Mouse (Mus musculus) MEL-GATA-1-ER (cell line): ENCODE data around the gene H2-T22.
A peak's percentile ranks its signal among the peaks of the same experiment; 100 is the strongest.
"Not testable (repeated sequence)": the region's sequence is repeated elsewhere in the genome, so short reads cannot be mapped to it uniquely, and the experiment has no call there.

Source experiments
- DNase-seq: peaks from one replicate; pipeline ENCODE4 v3.0.0-alpha.2; 2012; ENCODE audit warnings: low read depth; ENCODE audit errors: extremely low read depth

The H2-T22 gene

DNA sequence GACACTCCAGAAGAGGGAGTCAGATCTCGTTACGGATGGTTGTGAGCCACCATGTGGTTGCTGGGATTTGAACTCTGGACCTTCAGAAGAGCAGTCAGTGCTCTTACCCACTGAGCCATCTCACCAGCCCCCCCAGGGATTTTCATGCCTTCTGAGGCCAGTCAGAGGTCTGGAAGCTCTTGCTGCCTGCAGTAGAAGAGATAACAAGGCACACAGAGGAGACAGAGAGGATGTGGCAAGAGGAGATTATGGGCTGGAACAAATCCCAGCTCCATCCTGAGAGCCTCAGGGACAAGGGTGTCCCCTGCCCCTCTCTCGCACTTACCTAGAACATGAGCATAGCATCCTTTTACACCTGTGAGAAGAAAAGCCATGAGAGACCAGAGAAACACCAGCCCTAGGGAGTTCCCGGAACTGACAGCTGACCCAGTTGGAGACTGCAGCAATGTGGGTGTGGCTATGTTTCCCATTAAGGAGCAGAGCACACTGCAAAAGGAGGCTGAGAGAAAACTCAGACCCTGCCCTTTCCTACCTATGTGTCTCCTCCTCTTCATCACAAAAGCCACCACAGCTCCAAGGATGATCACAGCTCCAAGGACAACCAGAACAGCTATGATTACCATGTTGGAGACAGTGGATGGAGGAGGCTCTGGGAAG, 12.4 kb downstream of the H2-T22 start:
- DNase-seq: peak; percentile 72

- no peak for DNase-seq
Observed at GRCm38 (mm10) chr17:36028879-36029619, 13.5 kb downstream of the H2-T22 start.

DNA sequence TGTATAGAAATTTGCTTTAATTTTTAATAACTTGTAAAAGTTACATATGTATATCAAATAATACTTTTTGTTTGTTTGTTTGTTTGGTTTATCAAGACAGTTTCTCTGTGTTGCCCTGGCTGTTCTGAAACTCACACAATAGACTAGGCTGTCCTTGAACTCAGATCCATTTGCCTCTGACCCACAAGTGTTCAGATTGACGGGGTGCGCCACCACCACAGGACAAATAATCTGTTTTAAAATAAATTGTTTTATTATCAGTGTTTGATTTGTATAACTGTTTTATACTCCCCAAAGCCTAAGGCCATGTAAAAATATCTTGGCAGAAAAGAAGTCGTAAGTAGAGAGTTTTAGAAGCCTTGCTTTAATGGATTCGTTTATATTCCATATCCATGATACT, 14.9 kb downstream of the H2-T22 start:
- no peak for DNase-seq

DNA sequence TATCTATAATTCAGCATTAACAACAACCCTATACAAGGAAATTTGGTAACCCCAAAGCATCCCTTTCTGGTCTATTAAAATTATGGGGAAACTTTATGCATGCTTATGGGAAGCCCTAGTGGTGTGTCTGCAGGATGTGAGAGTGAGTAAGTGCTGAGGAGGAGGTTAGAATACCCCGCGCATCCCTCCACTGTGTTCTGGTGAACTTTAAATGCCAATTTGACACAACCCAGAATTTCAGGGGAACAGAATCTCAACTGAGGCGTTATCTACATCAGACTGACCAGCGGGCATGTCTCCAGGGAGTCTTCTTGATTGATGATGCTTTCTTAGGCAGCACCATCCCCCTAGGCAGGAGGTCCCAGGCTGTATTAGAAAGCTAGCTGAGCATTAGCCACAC, 16.6 kb downstream of the H2-T22 start:
- DNase-seq: no peak

GRCm38 (mm10) chr17:36025197-36025596, 17.4 kb downstream of the H2-T22 start:
- DNase-seq: no peak

DNA sequence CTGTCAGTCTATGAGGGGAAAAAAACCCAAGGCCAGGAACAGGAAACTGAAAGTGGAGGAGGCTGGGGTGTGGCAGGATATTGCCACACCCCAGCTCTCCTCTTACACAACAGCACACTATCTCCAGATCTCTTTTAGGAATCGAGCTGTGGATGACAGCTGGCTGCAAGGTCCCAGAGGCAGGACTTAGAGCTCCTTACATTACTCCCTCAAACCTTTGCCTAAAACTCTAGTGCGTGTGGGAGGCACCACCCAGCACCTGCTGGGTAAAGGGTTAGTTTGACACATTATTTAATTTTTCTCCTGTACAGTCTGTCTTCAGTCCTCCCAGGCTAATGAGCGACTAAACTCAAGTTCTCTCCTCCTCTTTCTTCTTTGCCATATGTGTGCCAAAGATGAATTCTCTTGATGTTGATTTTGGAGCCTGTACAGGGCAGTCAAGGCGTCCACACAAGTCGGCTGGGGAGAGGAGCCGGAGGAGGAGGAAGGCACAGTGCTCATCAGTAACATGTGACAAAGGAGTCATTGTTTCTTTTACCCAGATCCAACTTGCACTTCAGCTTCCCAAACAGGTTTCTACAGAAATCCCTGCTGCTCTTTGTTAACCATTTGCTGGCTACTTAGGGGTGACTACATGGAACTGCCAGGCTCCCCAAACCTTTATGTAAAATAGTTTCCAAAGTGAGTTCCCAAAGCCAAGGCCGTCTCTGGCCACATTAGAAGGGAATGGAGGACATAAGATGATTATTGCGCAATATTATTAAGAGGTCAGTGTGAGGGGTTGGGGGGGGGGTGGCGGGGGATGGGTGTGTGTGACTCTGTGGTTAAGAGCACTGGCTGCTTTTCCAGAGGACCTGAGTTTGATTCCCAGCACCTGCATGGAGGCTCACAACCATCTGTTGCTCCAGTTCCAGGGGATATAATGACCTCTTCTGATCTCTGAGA, 18.6 kb downstream of the H2-T22 start:
- peak; percentile 69 for DNase-seq

GRCm38 (mm10) chr17:36022922-36023321, 19.6 kb downstream of the H2-T22 start:
- DNase-seq: no peak

DNA sequence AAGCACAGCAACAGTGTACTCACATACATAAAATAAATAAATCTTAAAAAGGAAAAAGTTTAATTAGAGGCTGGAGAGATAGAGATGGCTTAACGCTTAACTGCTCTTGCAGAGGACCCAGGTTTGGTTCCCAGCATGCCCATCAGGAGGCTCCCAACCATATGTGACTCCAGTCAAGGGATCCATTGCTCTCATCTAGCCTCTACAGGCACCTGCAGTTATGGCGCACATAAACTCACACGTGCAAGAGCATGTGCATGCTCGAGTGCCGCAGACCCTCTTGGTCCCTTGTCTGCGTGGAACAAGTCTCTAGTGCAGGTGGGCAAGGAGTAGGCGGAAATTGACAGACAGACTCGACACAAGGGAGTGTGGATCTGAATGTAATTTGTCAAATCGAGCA, 20.4 kb downstream of the H2-T22 start:
- DNase-seq: no peak

DNA sequence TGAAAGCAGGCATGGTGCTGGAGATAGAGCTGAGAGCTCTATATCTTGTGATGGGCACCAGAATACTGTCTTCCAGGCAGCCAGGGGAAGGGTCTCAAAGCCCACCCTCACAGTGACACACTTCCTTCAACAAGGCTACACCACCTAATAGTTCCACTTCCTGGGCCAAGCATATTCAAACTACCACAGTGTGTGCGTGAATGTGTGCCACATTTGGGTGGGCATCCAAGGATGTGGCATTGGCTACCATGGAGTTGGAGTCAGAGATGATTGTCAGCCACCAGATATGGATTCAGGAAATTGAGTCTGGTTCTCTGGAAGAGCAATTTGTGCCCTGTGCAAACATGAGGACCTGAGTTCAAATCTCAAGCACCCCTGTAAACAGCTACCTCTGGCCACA, 21.2 kb downstream of the H2-T22 start:
- DNase-seq: no peak

DNA sequence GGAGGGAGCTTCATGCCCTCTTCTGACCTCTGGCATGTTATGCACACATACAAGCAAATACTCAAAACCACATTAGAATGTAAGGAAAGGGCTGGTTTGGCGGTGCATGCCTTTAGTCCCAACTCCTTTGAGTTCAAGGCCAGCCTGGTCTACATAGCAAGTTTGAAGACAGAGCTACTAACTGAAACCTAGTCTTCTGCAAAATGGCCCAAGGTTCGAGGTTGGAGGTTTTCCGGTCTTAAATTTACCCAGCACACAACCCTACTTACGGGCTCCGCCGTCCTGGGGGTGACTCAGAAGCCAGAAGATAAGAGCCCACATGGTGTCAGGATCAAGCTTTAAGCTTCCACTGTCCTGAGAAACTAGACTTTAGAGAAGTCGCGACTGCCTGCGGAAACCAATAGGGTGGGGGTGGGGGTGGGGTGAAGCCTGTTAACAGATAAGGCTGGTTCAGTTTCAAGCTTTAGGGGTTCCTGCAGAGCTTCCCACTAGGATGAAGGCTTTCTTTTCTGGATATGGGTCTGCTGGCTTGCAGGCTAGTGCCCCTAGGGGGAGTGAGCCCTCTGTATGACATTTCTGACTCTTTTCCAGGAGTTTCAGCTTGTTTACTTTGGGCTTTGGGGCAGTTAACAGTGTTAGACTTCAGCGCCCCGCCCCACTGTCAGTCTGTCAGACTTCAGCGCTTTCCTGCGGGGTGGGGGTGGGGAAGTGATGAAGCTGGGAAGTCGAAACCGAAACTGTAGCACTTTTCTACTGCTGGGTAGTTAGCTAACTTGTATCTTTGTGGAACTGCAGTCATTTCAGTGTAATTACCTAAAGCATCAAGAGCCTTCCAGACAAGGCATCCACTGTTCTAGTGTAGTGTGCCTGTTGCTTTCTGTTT, 22.1 kb downstream of the H2-T22 start, which contains the start of gene H2-T24:
Gene H2-T24 (minus strand): TSS at position 370 of the 883 bp plus-strand sequence.
- peak; percentile 97 for DNase-seq

DNA sequence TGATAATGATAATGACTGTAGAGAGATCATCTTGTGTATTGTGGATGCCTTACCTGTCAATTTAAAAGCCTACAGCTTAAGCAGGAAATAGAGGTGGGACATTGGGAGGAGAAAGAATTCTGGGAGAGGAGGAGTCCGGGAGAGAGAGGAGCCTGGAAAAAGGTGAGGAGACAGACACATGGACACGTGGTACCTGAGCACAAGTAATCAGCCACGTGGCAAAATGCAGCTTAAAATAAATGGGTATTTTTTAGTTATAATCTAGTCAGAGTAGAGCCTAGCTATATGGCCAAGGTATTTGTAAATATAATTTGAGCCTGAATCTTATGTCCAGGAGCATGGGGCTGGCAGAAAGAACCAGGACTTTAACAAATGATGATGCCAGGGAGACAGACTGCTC, 23.0 kb downstream of the H2-T22 start:
- DNase-seq: no peak

- DNase-seq: no peak
Observed at GRCm38 (mm10) chr17:36018979-36019378, 23.6 kb downstream of the H2-T22 start.

DNA sequence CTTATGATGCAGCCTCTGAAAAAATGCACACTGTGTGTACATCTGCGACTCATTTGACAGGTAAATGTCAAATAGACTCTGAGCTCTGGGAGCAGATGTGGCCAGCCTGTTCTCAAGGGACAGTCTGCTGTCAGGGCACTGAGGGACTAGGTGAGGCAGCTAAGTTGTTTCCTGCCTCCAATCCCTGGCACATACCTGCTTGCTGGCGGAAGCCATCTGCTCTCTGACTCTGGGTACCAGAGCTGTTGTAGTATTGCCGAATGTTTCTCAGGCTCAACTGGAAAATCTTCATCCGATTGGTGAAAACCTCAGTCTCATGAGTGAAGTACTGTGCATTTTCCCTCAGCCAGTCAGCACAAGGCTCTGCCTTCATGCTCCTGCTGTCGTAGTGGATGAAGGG, 25.5 kb downstream of the H2-T22 start:
- no peak for DNase-seq

DNA sequence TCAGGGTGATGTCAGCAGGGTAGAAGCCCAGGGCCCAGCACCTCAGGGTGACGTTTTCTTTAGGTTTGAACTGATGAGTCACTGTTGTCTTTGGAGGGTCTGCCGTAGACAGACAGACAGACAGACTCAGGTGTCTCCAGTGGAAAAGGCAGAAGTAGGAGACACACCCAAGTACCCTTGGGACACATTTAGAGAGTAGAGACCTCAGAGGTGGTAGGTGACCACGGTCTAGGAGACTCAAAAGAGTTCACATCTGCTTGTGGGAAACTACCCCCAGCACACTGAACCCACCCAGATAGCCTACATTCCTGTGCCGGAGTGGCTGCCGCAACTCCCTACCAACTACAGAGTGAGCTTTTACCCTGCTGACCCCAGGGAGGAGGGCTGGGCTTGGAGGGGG, 27.6 kb downstream of the H2-T22 start:
- DNase-seq: no peak

DNA sequence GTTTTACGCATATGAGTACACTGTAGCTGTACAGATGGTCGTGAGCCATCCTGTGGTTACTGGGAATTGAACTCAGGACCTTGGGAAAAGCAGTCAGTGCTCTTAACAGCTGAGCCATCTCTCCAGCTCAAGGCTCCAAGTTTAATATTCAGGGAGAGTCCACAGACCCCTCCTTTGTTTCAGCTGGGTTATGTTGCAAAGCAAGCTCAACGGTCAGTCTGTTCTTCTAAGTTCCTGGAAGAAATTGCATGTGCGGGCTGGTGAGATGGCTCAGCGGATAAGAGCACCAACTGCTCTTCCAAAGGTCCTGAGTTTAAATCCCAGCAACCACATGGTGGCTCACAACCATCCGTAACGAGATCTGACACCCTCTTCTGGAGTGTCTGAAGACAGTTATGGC, 38.1 kb downstream of the H2-T22 start:
- DNase-seq: not testable (repeated sequence)

- no peak for DNase-seq
Observed at GRCm38 (mm10) chr17:36003331-36003730, 39.2 kb downstream of the H2-T22 start.

DNA sequence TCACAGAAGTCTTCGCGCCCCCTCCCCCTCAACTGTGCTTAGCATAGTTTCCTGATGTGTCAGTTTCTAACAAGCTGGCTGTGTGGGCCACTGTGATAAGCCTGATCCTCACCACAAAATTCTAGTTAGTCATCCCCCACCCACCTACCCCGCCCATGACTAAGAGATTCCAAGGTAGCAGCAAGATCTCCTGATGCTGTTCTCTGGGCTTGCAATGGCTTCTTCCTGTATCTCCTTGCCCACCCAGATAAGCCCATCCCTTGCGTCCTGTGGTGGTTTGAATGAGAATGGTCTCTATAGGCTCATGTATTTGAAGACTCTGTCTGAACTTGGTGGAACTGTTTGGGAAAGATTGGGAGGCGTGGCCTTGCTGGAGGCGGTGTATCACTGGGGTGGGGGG, 40.6 kb downstream of the H2-T22 start:
- DNase-seq: peak; percentile 98

- DNase-seq: no peak
Observed at GRCm38 (mm10) chr17:36001121-36001897, 41.2 kb downstream of the H2-T22 start.

- DNase-seq: no peak
Observed at GRCm38 (mm10) chr17:36000349-36000748, 42.2 kb downstream of the H2-T22 start.

GRCm38 (mm10) chr17:35999356-35999755, 43.2 kb downstream of the H2-T22 start:
- DNase-seq: no peak
